Mouse (Mus musculus) heart, postnatal 0 days (tissue): Measurements from ENCODE around the gene Fbxo47. TPM values are rescaled to one million over a fixed set of nuclear protein-coding genes. Genes with fewer than 3 reads are reported as not detected.

Experiments
- ATAC-seq: fragments of 200-750 bp; cut with Nextera tagmentation; 2 replicates; pipeline ENCODE4 v1.8.0; 2017; ENCODE audit warnings: low read depth, moderate number of reproducible peaks, moderate library complexity; ENCODE audit not compliant: insufficient read depth
- DNase-seq: peaks from one replicate; pipeline ENCODE4 v3.0.0-alpha.2; 2016; ENCODE audit warnings: low spot score
- H3K27ac ChIP-seq: fragments of 300-500 bp; sonication (generic); 2 replicates; pipeline ENCODE4 v1.5.1; 2014; ENCODE audit warnings: low read depth, mild to moderate bottlenecking
- H3K27me3 ChIP-seq: fragments of 300-500 bp; sonication (generic); 2 replicates; pipeline ENCODE4 v1.6.1; 2014; ENCODE audit warnings: low read length, mixed read lengths; ENCODE audit not compliant: control insufficient read depth, insufficient read depth
- H3K36me3 ChIP-seq: fragments of 300-500 bp; sonication (generic); replicated peaks from 2 replicates; pipeline ENCODE4 v1.6.1; 2014; ENCODE audit warnings: low read length, mixed read lengths; ENCODE audit not compliant: control insufficient read depth, insufficient read depth
- H3K4me1 ChIP-seq: fragments of 300-500 bp; sonication (generic); 2 replicates; pipeline ENCODE4 v1.6.1; 2014; ENCODE audit warnings: antibody characterized with exemption; ENCODE audit not compliant: control insufficient read depth, insufficient read depth
- H3K4me2 ChIP-seq: fragments of 300-500 bp; sonication (generic); 2 replicates; pipeline ENCODE4 v1.6.1; 2014; ENCODE audit warnings: low read depth, mild to moderate bottlenecking, low read length, moderate library complexity
- H3K4me3 ChIP-seq: fragments of 300-500 bp; sonication (generic); 2 replicates; pipeline ENCODE4 v1.5.1; 2014; ENCODE audit warnings: low read depth, low read length
- H3K9ac ChIP-seq: fragments of 300-500 bp; sonication (generic); replicated peaks from 2 replicates; pipeline ENCODE4 v1.6.1; 2014; ENCODE audit warnings: low read depth, low read length, mixed read lengths
- H3K9me3 ChIP-seq: fragments of 300-500 bp; sonication (generic); replicated peaks from 2 replicates; pipeline ENCODE4 v1.6.1; 2016; ENCODE audit warnings: low read length; ENCODE audit not compliant: control insufficient read depth
- CTCF ChIP-seq: IDR thresholded peaks from 2 replicates; pipeline ENCODE4 v1.5.1; 2016; ENCODE audit warnings: antibody characterized with exemption, control low read depth, low read depth
- EP300 ChIP-seq: IDR thresholded peaks from 2 replicates; pipeline ENCODE4 v1.6.1; 2016; ENCODE audit warnings: antibody characterized with exemption, low read depth
- WGBS: fragments of 180-500 bp; shearing (Covaris S2); extraction: QIAGEN DNeasy Blood & Tissue Kit; methylation state at CpG from one replicate; pipeline ENCODE4 v1.1.7; 2014; 5-methylcytosine and 5-hydroxymethylcytosine counted together
- polyA plus RNA-seq: library from polyadenylated mRNA; unstranded; fragments of >200 nt; fragmentation: Nextera tagmentation; extraction: Ambion mirVana; gene quantifications from 2 replicates; pipeline ENCODE4 v1.2.1, GENCODE M21; 2015
- total RNA-seq: library from RNA; depleted of rRNA; stranded (reverse); fragments of >200 nt; gene quantifications from 2 replicates; pipeline ENCODE4 v1.2.3, GENCODE M21; 2014; ENCODE audit warnings: low replicate concordance

Fbxo47 gene
- total and polyA plus RNA-seq, 2 experiments from 2014 or later, result 0.63 to 9.9 TPM

- Histone ChIP-seq H3K4me2 (no peak overlapping the region), H3K27me3 (no peaks in the 10 kb centered on the region), H3K36me3 (no peaks in the 10 kb centered on the region), H3K4me3 (no peak overlapping the region), H3K9ac (no peak overlapping the region), H3K27ac (no peak overlapping the region), H3K4me1 (no peaks in the 10 kb centered on the region), H3K9me3 (no peaks in the 10 kb centered on the region)
- DNase-seq (no peak), ATAC-seq (no peak)
- TF ChIP-seq EP300 (no peak), CTCF (no peak)
- 84% methylated on average over 2 of the region's 2 CpGs for WGBS
Measured at GRCm38 (mm10) chr11:97905540-97905939, 21.6 kb upstream of the Fbxo47 start.

GRCm38 (mm10) chr11:97904801-97905200 is 20.8 kb upstream of the Fbxo47 start:
- TF ChIP-seq EP300, result no peak
- TF ChIP-seq CTCF, result no peak
- Histone ChIP-seq H3K36me3 (no peaks in the 10 kb centered on the region), H3K27ac (no peak overlapping the region), H3K4me1 (no peaks in the 10 kb centered on the region), H3K4me2 (no peak overlapping the region), H3K9me3 (no peaks in the 10 kb centered on the region), H3K27me3 (no peaks in the 10 kb centered on the region), H3K4me3 (no peak overlapping the region), H3K9ac (no peak overlapping the region)
- DNase-seq, result no peak
- no peak for ATAC-seq
- 81% methylated on average over 13 of the region's 13 CpGs for WGBS

- Histone ChIP-seq H3K9me3 (no peaks in the 10 kb centered on the region), H3K4me3 (no peak overlapping the region), H3K27ac (no peak overlapping the region), H3K27me3 (no peaks in the 10 kb centered on the region), H3K36me3 (no peaks in the 10 kb centered on the region), H3K4me1 (no peaks in the 10 kb centered on the region), H3K4me2 (no peak overlapping the region), H3K9ac (no peak overlapping the region)
- TF ChIP-seq CTCF, result no peak
- TF ChIP-seq EP300, result no peak
- DNase-seq (no peak), ATAC-seq (no peak)
- WGBS, result 75% methylated on average over 6 of the region's 6 CpGs
Measured at GRCm38 (mm10) chr11:97901806-97902205, 17.9 kb upstream of the Fbxo47 start.

GRCm38 (mm10) chr11:97899822-97900221 is 15.9 kb upstream of the Fbxo47 start:
- H3K4me1 ChIP-seq, result no peaks in the 10 kb centered on the region
- H3K27me3 ChIP-seq, result no peaks in the 10 kb centered on the region
- ATAC-seq, result peak; percentile 70

GRCm38 (mm10) chr11:97897568-97898185 is 13.7 kb upstream of the Fbxo47 start:
- no peak overlapping the region for H3K27ac ChIP-seq
- H3K4me2 ChIP-seq, result no peak overlapping the region
- DNase-seq (no peak), ATAC-seq (no peak)
- 69% methylated on average over 3 of the region's 3 CpGs for WGBS
- no peak overlapping the region for H3K4me3 ChIP-seq
- H3K9ac ChIP-seq, result no peak overlapping the region
- no peaks in the 10 kb centered on the region for H3K9me3 ChIP-seq
- H3K4me1 ChIP-seq, result no peaks in the 10 kb centered on the region
- no peaks in the 10 kb centered on the region for H3K27me3 ChIP-seq
- TF ChIP-seq CTCF (no peak), EP300 (no peak)
- H3K36me3 ChIP-seq, result no peaks in the 10 kb centered on the region

More at GRCm38 (mm10) chr11:97899822-97900221, 15.9 kb upstream of the Fbxo47 start:
- H3K4me2 ChIP-seq, result no peak overlapping the region
- H3K27ac ChIP-seq, result no peak overlapping the region
- DNase-seq, result peak; percentile 90
- H3K36me3 ChIP-seq, result no peaks in the 10 kb centered on the region
- TF ChIP-seq EP300 (no peak), CTCF (peak; percentile 91)
- WGBS, result 8% methylated on average over 2 of the region's 2 CpGs
- H3K9ac ChIP-seq, result no peak overlapping the region
- no peak overlapping the region for H3K4me3 ChIP-seq
- no peaks in the 10 kb centered on the region for H3K9me3 ChIP-seq

- ATAC-seq, result no peak
- Histone ChIP-seq H3K4me3 (no peak overlapping the region), H3K9ac (no peak overlapping the region), H3K9me3 (no peaks in the 10 kb centered on the region), H3K27ac (no peak overlapping the region), H3K4me2 (no peak overlapping the region), H3K27me3 (no peaks in the 10 kb centered on the region), H3K36me3 (no peaks in the 10 kb centered on the region), H3K4me1 (no peaks in the 10 kb centered on the region)
- WGBS, result 38% methylated on average over 4 of the region's 4 CpGs
- TF ChIP-seq CTCF (no peak), EP300 (no peak)
- no peak for DNase-seq
Measured at GRCm38 (mm10) chr11:97896655-97897054, 12.7 kb upstream of the Fbxo47 start.
